Mouse (Mus musculus) kidney, embryonic 15.5 days (tissue): ENCODE data around the gene Cyfip2. TPM values are rescaled to one million over a fixed set of nuclear protein-coding genes. Genes with fewer than 3 reads are reported as not detected.

Experiments used
- ATAC-seq: fragments of 200-750 bp; cut with Nextera tagmentation; replicated peaks from 2 replicates; pipeline ENCODE4 v1.8.0; 2017; ENCODE audit warnings: moderate TSS enrichment; ENCODE audit not compliant: low FRiP score
- H3K27ac ChIP-seq: fragments of 300-500 bp; sonication (generic); 2 replicates; pipeline ENCODE4 v1.5.1; 2015; ENCODE audit warnings: mild to moderate bottlenecking, inconsistent platforms
- H3K27me3 ChIP-seq: fragments of 300-500 bp; sonication (generic); 2 replicates; pipeline ENCODE4 v1.6.1; 2015; ENCODE audit warnings: inconsistent platforms
- H3K36me3 ChIP-seq: fragments of 300-500 bp; sonication (generic); 2 replicates; pipeline ENCODE4 v1.6.1; 2015; ENCODE audit warnings: inconsistent platforms
- H3K4me1 ChIP-seq: fragments of 300-500 bp; sonication (generic); 2 replicates; pipeline ENCODE4 v1.6.1; 2015; ENCODE audit warnings: inconsistent platforms
- H3K4me2 ChIP-seq: fragments of 300-500 bp; sonication (generic); 2 replicates; pipeline ENCODE4 v1.6.1; 2015; ENCODE audit warnings: moderate library complexity, mild to moderate bottlenecking, inconsistent platforms
- H3K4me3 ChIP-seq: fragments of 300-500 bp; sonication (generic); replicated peaks from 2 replicates; pipeline ENCODE4 v1.5.1; 2015; ENCODE audit warnings: mild to moderate bottlenecking, inconsistent platforms
- H3K9ac ChIP-seq: fragments of 300-500 bp; sonication (generic); 2 replicates; pipeline ENCODE4 v1.6.1; 2015; ENCODE audit warnings: mild to moderate bottlenecking, inconsistent platforms
- H3K9me3 ChIP-seq: fragments of 300-500 bp; sonication (generic); replicated peaks from 2 replicates; pipeline ENCODE4 v1.6.1; 2016; ENCODE audit warnings: inconsistent platforms
- WGBS: fragments of 180-500 bp; shearing (Covaris S2); methylation state at CpG from one replicate; pipeline ENCODE4 v1.1.7; 2015; ENCODE audit warnings: mixed read lengths; 5-methylcytosine and 5-hydroxymethylcytosine counted together
- polyA plus RNA-seq: library from polyadenylated mRNA; unstranded; fragments of >200 nt; fragmentation: Nextera tagmentation; extraction: Ambion mirVana; gene quantifications from 2 replicates; pipeline ENCODE4 v1.2.1, GENCODE M21; 2015

The Cyfip2 gene
- polyA plus RNA-seq, 1 experiment from 2014 or later, result 15.5 TPM

GRCm38 (mm10) chr11:46245926-46246325 is 66.7 kb downstream of the Cyfip2 start:
- no peak for ATAC-seq
- no peaks in the 10 kb centered on the region for H3K27me3 ChIP-seq
- WGBS, result 81% methylated on average over 8 of the region's 8 CpGs

GRCm38 (mm10) chr11:46244731-46245604 is 67.7 kb downstream of the Cyfip2 start:
- Histone ChIP-seq H3K9ac (no peak overlapping the region), H3K27me3 (no peaks in the 10 kb centered on the region), H3K27ac (no peak overlapping the region), H3K4me2 (no peak overlapping the region), H3K36me3 (0 out of 2 replicates have a peak, but pooled peaks cover 15% of the 10 kb centered on the region), H3K4me1 (no peaks in the 10 kb centered on the region), H3K9me3 (no peaks in the 10 kb centered on the region), H3K4me3 (no peak overlapping the region)
- ATAC-seq, result no peak
- WGBS, result 90% methylated on average over 23 of the region's 23 CpGs

More at GRCm38 (mm10) chr11:46245926-46246325, 66.7 kb downstream of the Cyfip2 start:
- H3K4me3 ChIP-seq, result no peak overlapping the region
- no peak overlapping the region for H3K9ac ChIP-seq
- no peaks in the 10 kb centered on the region for H3K9me3 ChIP-seq
- 0 out of 2 replicates have a peak, but pooled peaks cover 15% of the 10 kb centered on the region for H3K36me3 ChIP-seq
- no peaks in the 10 kb centered on the region for H3K4me1 ChIP-seq
- no peak overlapping the region for H3K27ac ChIP-seq
- H3K4me2 ChIP-seq, result no peak overlapping the region

- no peak overlapping the region for H3K9ac ChIP-seq
- H3K4me2 ChIP-seq, result no peak overlapping the region
- H3K27ac ChIP-seq, result no peak overlapping the region
- no peak overlapping the region for H3K4me3 ChIP-seq
- no peaks in the 10 kb centered on the region for H3K27me3 ChIP-seq
- WGBS, result 89% methylated on average over 8 of the region's 8 CpGs
- no peaks in the 10 kb centered on the region for H3K9me3 ChIP-seq
- ATAC-seq, result no peak
- no peaks in the 10 kb centered on the region for H3K4me1 ChIP-seq
- peaks cover 18% of the 10 kb centered on the region; the same call in 1 of the 2 replicates for H3K36me3 ChIP-seq
Measured at GRCm38 (mm10) chr11:46241985-46242384, 70.7 kb downstream of the Cyfip2 start.

DNA sequence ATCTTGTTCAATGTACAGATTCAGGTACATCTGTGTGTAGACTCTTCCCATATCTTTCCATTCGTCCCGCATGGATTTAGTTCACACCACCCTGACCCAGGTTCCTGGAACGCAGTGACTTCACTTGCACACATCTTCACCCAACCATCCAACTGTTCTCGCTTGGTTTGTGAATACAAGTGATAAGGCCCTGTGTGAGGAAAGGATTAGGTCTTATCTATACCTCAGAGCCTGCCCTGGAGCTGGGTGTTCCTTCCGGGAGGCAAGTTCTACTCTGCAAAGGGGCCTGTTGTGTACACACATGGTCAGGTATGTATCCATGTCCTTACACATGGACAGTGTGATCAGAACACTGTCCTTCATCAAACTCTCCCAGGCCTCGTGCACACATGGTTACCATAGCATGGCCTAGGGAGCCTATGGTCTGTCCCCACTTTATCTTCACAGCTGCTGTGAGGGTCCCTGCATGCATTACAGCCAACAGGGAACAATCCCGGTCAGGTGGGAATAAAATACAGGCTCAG is 71.4 kb downstream of the Cyfip2 start:
- H3K9ac ChIP-seq, result no peak overlapping the region
- H3K4me1 ChIP-seq, result no peaks in the 10 kb centered on the region
- H3K4me3 ChIP-seq, result no peak overlapping the region
- 89% methylated on average over 7 of the region's 7 CpGs for WGBS
- H3K9me3 ChIP-seq, result no peaks in the 10 kb centered on the region
- ATAC-seq, result peak; percentile 69; the same call in 1 of the 2 replicates
- H3K36me3 ChIP-seq, result peaks cover 18% of the 10 kb centered on the region; the same call in 1 of the 2 replicates
- no peaks in the 10 kb centered on the region for H3K27me3 ChIP-seq
- H3K4me2 ChIP-seq, result no peak overlapping the region
- no peak overlapping the region for H3K27ac ChIP-seq

DNA sequence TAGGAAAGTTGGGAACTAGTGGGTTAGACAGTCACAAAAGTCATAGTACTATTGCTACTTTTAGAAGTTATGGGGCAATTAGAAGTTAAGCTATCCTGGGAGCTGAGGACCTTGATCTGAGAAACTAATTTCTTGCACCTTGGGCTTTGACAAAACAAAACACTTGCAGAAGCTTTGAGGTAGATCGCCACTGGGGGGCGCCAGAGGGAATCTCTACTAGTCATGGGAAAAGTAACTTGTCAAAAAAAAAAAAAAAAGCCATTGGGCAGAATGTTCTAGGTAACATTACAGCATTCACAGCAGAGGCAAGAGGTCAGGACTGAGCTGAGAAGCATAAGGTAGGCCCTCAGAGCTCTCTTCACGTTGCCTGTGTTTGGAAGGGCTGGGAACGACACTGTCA is 75.7 kb downstream of the Cyfip2 start:
- WGBS, result 45% methylated on average over 4 of the region's 4 CpGs
- H3K4me2 ChIP-seq, result no peak overlapping the region
- H3K4me3 ChIP-seq, result no peak overlapping the region
- ATAC-seq, result no peak
- H3K27me3 ChIP-seq, result no peaks in the 10 kb centered on the region
- H3K9ac ChIP-seq, result no peak overlapping the region
- H3K9me3 ChIP-seq, result no peaks in the 10 kb centered on the region
- no peak overlapping the region for H3K27ac ChIP-seq
- 0 out of 2 replicates have a peak, but pooled peaks cover 5% of the 10 kb centered on the region for H3K4me1 ChIP-seq
- peaks cover 18% of the 10 kb centered on the region; the same call in 1 of the 2 replicates for H3K36me3 ChIP-seq

DNA sequence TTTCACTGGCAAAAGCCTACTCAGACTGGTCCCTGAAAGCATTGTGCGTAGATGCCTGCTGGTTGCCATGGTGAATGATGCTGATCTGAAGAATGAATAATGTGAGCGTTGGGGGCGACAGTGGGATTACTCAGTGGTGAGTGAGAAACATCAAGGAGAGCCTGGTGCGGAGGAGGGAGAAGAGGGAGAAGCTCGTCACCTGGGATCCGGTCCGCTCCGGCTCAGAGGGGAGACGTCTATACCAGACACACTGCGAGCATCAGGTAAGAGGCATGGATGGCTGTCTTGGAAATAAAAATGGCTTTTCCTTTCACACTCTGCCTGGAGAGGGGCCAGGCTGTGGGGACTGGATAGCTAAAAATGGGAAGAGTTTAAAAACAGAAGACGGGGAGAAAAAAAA is 77.3 kb downstream of the Cyfip2 start, which contains the start of gene Fndc9:
Gene Fndc9 (plus strand): TSS at position 198 of the 400 bp plus-strand sequence.
- H3K27ac ChIP-seq, result no peak within 1 kb of the TSS
- H3K4me1 ChIP-seq, result 0 out of 2 replicates have a peak, but pooled peaks cover 5% of the 10 kb centered on the region
- no peak within 1 kb of the TSS for H3K4me2 ChIP-seq
- WGBS, result 83% methylated on average over 11 of the region's 11 CpGs
- no peak within 1 kb of the TSS for H3K4me3 ChIP-seq
- H3K9me3 ChIP-seq, result no peaks in the 10 kb centered on the region
- no peaks in the 10 kb centered on the region for H3K27me3 ChIP-seq
- no peak for ATAC-seq
- H3K9ac ChIP-seq, result no peak within 1 kb of the TSS
- peaks cover 11% of the 10 kb centered on the region; the same call in 1 of the 2 replicates for H3K36me3 ChIP-seq

GRCm38 (mm10) chr11:46233966-46234365 is 78.7 kb downstream of the Cyfip2 start:
- H3K27me3 ChIP-seq, result no peaks in the 10 kb centered on the region

DNA sequence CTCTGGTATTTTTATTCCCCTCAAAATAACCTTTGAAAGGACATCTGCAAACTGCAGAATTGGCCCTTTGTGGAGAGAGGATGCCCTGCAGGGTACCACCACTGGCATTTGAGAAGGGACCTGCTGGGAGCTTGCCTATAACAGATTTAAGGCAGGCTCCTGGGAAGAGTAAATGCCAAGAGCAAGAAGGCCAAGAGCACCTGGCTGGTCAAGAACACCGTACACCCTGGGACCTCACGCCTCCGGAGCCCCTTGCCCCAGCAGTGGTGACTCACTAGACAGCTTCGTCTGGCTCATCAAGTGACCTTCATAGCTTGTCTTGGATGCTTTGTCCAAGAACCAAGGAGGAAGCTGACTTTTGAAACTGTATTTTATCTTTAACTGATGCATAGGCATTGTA is 79.9 kb downstream of the Cyfip2 start:
- Histone ChIP-seq H3K36me3 (no peaks in the 10 kb centered on the region), H3K4me1 (0 out of 2 replicates have a peak, but pooled peaks cover 5% of the 10 kb centered on the region), H3K4me2 (no peak overlapping the region), H3K9me3 (no peaks in the 10 kb centered on the region), H3K27ac (no peak overlapping the region), H3K9ac (no peak overlapping the region), H3K4me3 (no peak overlapping the region), H3K27me3 (no peaks in the 10 kb centered on the region)
- WGBS, result 86% methylated on average over 4 of the region's 4 CpGs
- ATAC-seq, result no peak

More at GRCm38 (mm10) chr11:46233966-46234365, 78.7 kb downstream of the Cyfip2 start:
- no peak overlapping the region for H3K4me3 ChIP-seq
- H3K36me3 ChIP-seq, result peaks cover 7% of the 10 kb centered on the region; the same call in 1 of the 2 replicates
- H3K9ac ChIP-seq, result no peak overlapping the region
- 0 out of 2 replicates have a peak, but pooled peaks cover 5% of the 10 kb centered on the region for H3K4me1 ChIP-seq
- H3K9me3 ChIP-seq, result no peaks in the 10 kb centered on the region
- ATAC-seq, result no peak
- 64% methylated on average over 4 of the region's 4 CpGs for WGBS
- no peak overlapping the region for H3K4me2 ChIP-seq
- no peak overlapping the region for H3K27ac ChIP-seq

DNA sequence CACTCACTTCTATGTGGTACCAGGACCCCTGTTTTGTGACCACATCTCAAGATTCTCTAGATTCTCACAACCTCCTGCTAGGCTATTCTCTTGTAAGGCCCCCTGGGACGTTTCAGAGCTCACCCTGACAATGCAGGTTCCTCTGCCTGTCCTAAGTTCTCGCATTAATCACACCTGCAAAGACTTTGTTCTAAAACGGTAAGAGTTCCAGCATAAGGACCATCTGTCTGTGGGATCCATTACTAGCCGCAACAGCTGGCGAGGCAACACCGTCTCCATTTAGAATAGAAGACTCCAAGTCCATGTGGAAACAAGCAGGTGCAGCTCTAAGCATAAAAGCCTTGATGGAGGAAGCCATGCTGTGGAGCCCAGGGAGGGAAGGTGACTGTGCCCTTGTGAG is 82.5 kb downstream of the Cyfip2 start:
- no peak for ATAC-seq
- 78% methylated on average over 6 of the region's 6 CpGs for WGBS
- Histone ChIP-seq H3K4me2 (no peak overlapping the region), H3K27me3 (no peaks in the 10 kb centered on the region), H3K27ac (no peak overlapping the region), H3K9me3 (no peaks in the 10 kb centered on the region), H3K4me3 (no peak overlapping the region), H3K9ac (no peak overlapping the region), H3K4me1 (0 out of 2 replicates have a peak, but pooled peaks cover 5% of the 10 kb centered on the region), H3K36me3 (no peaks in the 10 kb centered on the region)

DNA sequence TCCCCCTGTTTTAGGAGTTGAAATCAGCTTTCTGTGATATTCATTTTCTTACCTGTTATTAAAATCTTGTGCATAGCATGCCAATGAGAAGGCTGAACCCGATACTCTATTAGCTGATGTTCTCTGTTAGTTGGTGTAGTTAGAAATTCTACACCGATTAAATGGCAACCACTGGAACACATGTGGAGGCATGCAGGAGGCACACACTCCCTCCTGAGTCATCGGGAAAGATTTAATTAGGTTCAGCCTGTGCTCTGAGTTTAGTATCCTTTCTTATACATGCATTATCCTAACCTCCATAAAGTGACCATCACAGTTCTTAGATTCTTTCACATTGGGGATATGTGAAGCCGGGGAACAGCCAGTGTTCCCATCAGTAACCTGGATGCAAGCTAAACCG is 87.3 kb downstream of the Cyfip2 start:
- Histone ChIP-seq H3K36me3 (peaks cover 5% of the 10 kb centered on the region; the same call in 1 of the 2 replicates), H3K27me3 (no peaks in the 10 kb centered on the region), H3K27ac (no peak overlapping the region), H3K4me2 (no peak overlapping the region), H3K9ac (no peak overlapping the region), H3K4me3 (no peak overlapping the region), H3K4me1 (no peaks in the 10 kb centered on the region), H3K9me3 (no peaks in the 10 kb centered on the region)
- no peak for ATAC-seq
- WGBS, result 77% methylated on average over 5 of the region's 5 CpGs

DNA sequence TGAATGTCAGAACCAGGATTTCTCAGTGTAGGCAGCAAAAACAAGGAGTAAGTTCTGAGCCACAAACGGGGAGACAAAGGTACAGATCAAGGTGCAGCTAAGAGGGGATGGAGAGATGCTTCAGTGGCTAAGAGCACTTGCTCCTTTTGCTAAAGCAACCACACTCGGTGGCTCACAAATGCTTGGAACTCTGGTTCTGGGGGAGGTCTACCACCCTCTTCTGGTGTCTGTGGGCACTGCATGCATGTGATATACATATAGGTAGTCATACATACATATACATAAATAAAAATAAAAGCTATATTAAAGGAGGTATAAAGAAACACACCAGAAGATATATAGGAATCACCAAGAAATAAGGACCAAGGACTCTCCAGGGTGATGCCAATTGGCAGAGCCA is 89.1 kb downstream of the Cyfip2 start:
- 83% methylated on average over 2 of the region's 2 CpGs for WGBS
- Histone ChIP-seq H3K36me3 (peaks cover 5% of the 10 kb centered on the region; the same call in 1 of the 2 replicates), H3K9me3 (no peaks in the 10 kb centered on the region), H3K27ac (no peak overlapping the region), H3K4me2 (no peak overlapping the region), H3K4me3 (no peak overlapping the region), H3K27me3 (no peaks in the 10 kb centered on the region), H3K9ac (no peak overlapping the region), H3K4me1 (no peaks in the 10 kb centered on the region)
- no peak for ATAC-seq

- Histone ChIP-seq H3K36me3 (peaks cover 5% of the 10 kb centered on the region; the same call in 1 of the 2 replicates), H3K4me1 (peaks cover 1% of the 10 kb centered on the region), H3K4me3 (no peak overlapping the region), H3K9me3 (no peaks in the 10 kb centered on the region), H3K4me2 (no peak overlapping the region), H3K9ac (no peak overlapping the region), H3K27ac (no peak overlapping the region), H3K27me3 (no peaks in the 10 kb centered on the region)
- 84% methylated on average over 2 of the region's 2 CpGs for WGBS
- no peak for ATAC-seq
Measured at GRCm38 (mm10) chr11:46220211-46220610, 92.4 kb downstream of the Cyfip2 start.
